Mouse (Mus musculus) heart, embryonic 12.5 days (tissue): ENCODE data around the gene Pdrg1. TPM values are rescaled to one million over a fixed set of nuclear protein-coding genes. Genes with fewer than 3 reads are reported as not detected.

Experiments used
- ATAC-seq: fragments of 200-750 bp; cut with Nextera tagmentation; 2 replicates; pipeline ENCODE4 v1.8.0; 2017; ENCODE audit warnings: moderate TSS enrichment, moderate library complexity; ENCODE audit not compliant: insufficient number of reproducible peaks, low FRiP score
- H3K27ac ChIP-seq: fragments of 300-500 bp; sonication (generic); 2 replicates; pipeline ENCODE4 v1.5.1; 2016; ENCODE audit warnings: mild to moderate bottlenecking, moderate library complexity; ENCODE audit not compliant: poor library complexity, severe bottlenecking
- H3K27me3 ChIP-seq: fragments of 300-500 bp; sonication (generic); replicated peaks from 2 replicates; pipeline ENCODE4 v1.6.1; 2016; ENCODE audit warnings: mild to moderate bottlenecking, moderate library complexity
- H3K36me3 ChIP-seq: fragments of 300-500 bp; sonication (generic); 2 replicates; pipeline ENCODE4 v1.6.1; 2016; ENCODE audit warnings: mild to moderate bottlenecking, moderate library complexity
- H3K4me1 ChIP-seq: fragments of 300-500 bp; sonication (generic); replicated peaks from 2 replicates; pipeline ENCODE4 v1.6.1; 2016; ENCODE audit warnings: mild to moderate bottlenecking
- H3K4me2 ChIP-seq: fragments of 300-500 bp; sonication (generic); 2 replicates; pipeline ENCODE4 v1.6.1; 2016; ENCODE audit warnings: mild to moderate bottlenecking, moderate library complexity
- H3K4me3 ChIP-seq: fragments of 300-500 bp; sonication (generic); 2 replicates; pipeline ENCODE4 v1.5.1; 2016; ENCODE audit warnings: mild to moderate bottlenecking
- H3K9ac ChIP-seq: fragments of 300-500 bp; sonication (generic); 2 replicates; pipeline ENCODE4 v1.6.1; 2016; ENCODE audit warnings: mild to moderate bottlenecking, moderate library complexity
- H3K9me3 ChIP-seq: fragments of 300-500 bp; sonication (generic); replicated peaks from 2 replicates; pipeline ENCODE4 v1.6.1; 2016; ENCODE audit warnings: mild to moderate bottlenecking, moderate library complexity
- WGBS: fragments of 180-500 bp; shearing (Covaris S2); methylation state at CpG from one replicate; pipeline ENCODE4 v1.1.7; 2016; 5-methylcytosine and 5-hydroxymethylcytosine counted together
- polyA plus RNA-seq: library from polyadenylated mRNA; unstranded; fragments of >200 nt; fragmentation: Nextera tagmentation; extraction: Ambion mirVana; gene quantifications from 2 replicates; pipeline ENCODE4 v1.2.1, GENCODE M21; 2016

The Pdrg1 gene
- polyA plus RNA-seq, 1 experiment from 2014 or later, result 96.7 TPM

DNA sequence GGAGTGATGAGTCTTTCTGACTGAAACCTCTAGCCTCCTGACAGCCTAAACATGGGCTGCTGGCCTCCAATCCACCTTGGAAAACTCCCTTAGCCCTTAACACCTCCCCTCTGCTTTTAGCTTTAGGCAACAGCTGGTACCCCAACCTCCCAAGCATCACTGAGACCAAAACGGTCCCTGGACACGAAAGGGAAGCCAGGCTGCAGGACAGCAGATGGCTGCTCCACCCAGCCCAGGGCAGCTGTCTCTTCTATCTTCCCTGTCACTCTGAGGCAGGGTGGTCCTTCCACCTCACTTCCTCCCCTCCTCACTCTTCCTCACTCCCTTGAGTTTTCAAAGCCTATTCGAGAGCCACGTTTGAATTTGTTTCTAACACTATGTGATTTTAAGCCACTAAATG lies 15.2 kb upstream of the Pdrg1 start:
- H3K4me3 ChIP-seq, result no peak overlapping the region
- no peaks in the 10 kb centered on the region for H3K36me3 ChIP-seq
- no peak overlapping the region for H3K9ac ChIP-seq
- WGBS, result 16% methylated on average over 4 of the region's 4 CpGs
- H3K4me2 ChIP-seq, result no peak overlapping the region
- peaks cover 6% of the 10 kb centered on the region for H3K4me1 ChIP-seq
- H3K27me3 ChIP-seq, result peaks cover 88% of the 10 kb centered on the region
- H3K9me3 ChIP-seq, result no peaks in the 10 kb centered on the region
- H3K27ac ChIP-seq, result no peak overlapping the region
- ATAC-seq, result no peak

DNA sequence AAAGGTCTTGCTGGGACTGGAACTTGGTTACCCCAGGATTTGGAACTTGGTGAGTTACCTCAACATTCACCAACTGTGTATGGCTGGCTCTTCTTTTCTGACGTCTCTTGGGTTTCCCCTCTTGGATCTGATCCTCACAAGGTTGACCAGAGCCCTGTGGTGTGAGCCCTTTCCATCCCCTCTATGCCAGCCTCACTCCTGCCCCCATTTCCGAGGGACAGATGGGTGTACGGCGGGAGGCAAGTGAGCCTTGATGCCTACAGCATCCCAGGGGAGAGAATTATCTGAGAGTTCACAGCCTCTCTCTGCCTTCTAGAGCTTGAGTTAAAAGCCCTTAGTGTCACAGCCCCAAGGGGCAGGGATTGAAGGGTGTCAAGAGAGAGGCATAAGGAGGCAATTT lies 12.3 kb upstream of the Pdrg1 start:
- Histone ChIP-seq H3K27me3 (peaks cover 73% of the 10 kb centered on the region), H3K36me3 (no peaks in the 10 kb centered on the region), H3K9me3 (no peaks in the 10 kb centered on the region), H3K27ac (no peak overlapping the region), H3K9ac (no peak overlapping the region), H3K4me1 (peaks cover 6% of the 10 kb centered on the region), H3K4me2 (no peak overlapping the region), H3K4me3 (no peak overlapping the region)
- no peak for ATAC-seq
- WGBS, result 48% methylated on average over 4 of the region's 4 CpGs

DNA sequence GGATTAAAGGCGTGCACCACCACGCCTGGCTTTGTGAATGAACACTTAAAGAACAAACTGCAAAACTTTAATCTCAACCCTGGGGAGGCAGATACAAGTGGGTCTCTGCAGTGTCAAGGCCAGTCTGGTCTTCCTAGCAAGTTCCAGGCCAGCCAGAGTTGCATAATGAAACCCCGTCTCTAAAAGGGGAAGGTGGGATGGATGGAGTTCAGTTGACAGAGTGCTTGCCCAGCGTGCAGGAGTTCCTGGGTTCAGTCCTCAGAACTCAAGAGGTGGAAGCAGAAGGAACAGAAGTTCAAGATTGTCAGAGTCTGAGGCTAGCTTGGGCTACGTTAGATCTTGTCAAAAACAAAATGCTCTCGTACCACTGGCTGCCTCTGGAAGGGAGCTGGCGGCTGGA lies 10.8 kb upstream of the Pdrg1 start:
- Histone ChIP-seq H3K9ac (no peak overlapping the region), H3K36me3 (no peaks in the 10 kb centered on the region), H3K27ac (no peak overlapping the region), H3K4me3 (no peak overlapping the region), H3K9me3 (no peaks in the 10 kb centered on the region), H3K27me3 (peaks cover 59% of the 10 kb centered on the region), H3K4me1 (no peaks in the 10 kb centered on the region), H3K4me2 (no peak overlapping the region)
- ATAC-seq, result no peak
- WGBS, result 77% methylated on average over 7 of the region's 7 CpGs

DNA sequence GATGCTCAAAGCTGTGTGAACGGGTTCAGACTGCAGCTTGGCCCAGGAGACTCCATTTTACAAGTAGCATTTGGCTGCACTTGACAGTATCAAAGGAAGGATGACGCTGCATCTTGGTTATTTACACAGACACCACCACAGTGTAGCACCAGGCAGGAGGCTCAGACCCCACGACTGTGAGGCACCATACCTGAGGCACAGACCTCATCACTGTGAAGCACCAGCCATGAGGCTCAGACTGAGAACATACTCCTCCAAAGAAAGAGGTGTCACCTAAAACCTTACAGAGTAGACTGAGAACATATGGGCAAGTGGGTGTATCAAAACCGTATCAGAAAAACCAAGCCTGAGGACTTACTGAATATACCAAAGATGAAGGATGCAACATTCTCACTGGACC lies 7.6 kb upstream of the Pdrg1 start:
- WGBS, result 58% methylated on average over 4 of the region's 4 CpGs
- H3K4me2 ChIP-seq, result no peak overlapping the region
- no peak overlapping the region for H3K9ac ChIP-seq
- peaks cover 53% of the 10 kb centered on the region for H3K27me3 ChIP-seq
- H3K36me3 ChIP-seq, result no peaks in the 10 kb centered on the region
- no peak for ATAC-seq
- no peaks in the 10 kb centered on the region for H3K9me3 ChIP-seq
- H3K4me1 ChIP-seq, result no peaks in the 10 kb centered on the region
- no peak overlapping the region for H3K27ac ChIP-seq
- no peak overlapping the region for H3K4me3 ChIP-seq

DNA sequence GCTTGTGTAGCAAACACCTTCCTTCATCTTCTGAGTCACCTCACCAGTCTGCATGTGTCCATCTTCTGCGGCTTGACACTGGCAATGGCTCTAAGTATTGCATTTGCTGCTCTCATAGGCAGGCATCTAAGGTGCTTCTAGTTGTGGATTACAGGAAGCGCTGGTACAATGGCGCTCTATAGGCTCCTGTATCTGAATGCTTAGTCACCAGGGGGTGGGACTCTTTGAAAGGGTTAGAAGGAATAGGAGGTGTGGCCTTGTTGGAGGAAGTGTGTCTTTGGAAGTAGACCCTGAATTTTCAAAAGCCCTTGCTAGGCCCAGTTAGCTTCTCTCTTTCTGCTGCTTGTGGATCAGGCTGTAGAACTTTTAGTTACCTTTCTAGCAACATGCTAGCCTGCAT lies 5.9 kb upstream of the Pdrg1 start:
- H3K4me3 ChIP-seq, result no peak overlapping the region
- H3K9me3 ChIP-seq, result no peaks in the 10 kb centered on the region
- peaks cover 54% of the 10 kb centered on the region for H3K27me3 ChIP-seq
- WGBS, result 58% methylated on average over 3 of the region's 3 CpGs
- no peaks in the 10 kb centered on the region for H3K36me3 ChIP-seq
- ATAC-seq, result no peak
- H3K4me1 ChIP-seq, result no peaks in the 10 kb centered on the region
- H3K4me2 ChIP-seq, result no peak overlapping the region
- H3K9ac ChIP-seq, result no peak overlapping the region
- H3K27ac ChIP-seq, result no peak overlapping the region

DNA sequence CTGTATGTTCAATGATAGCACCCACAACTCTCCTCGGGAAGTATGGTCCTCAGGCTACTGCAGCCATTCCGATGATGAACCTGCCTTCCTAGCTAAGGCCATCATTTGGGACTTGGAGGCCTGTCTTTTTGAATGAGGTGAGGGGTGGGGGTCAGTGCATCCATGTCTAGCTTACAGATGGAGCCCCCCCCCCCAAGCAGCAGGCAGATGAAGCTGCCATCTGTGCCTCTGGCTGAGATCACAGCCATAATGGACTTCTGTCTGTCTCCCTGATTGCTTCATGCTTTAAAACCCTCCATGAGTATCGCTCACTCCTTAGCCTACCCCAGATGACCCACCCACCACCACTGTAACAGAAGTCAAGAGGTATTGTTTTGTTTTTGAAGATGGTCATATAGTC lies 4.1 kb upstream of the Pdrg1 start:
- peaks cover 49% of the 10 kb centered on the region for H3K27me3 ChIP-seq
- no peak overlapping the region for H3K9ac ChIP-seq
- H3K4me2 ChIP-seq, result no peak overlapping the region
- WGBS, result 70% methylated on average over 3 of the region's 3 CpGs
- no peaks in the 10 kb centered on the region for H3K36me3 ChIP-seq
- no peak overlapping the region for H3K4me3 ChIP-seq
- H3K27ac ChIP-seq, result no peak overlapping the region
- no peaks in the 10 kb centered on the region for H3K9me3 ChIP-seq
- no peak for ATAC-seq
- peaks cover 5% of the 10 kb centered on the region for H3K4me1 ChIP-seq

DNA sequence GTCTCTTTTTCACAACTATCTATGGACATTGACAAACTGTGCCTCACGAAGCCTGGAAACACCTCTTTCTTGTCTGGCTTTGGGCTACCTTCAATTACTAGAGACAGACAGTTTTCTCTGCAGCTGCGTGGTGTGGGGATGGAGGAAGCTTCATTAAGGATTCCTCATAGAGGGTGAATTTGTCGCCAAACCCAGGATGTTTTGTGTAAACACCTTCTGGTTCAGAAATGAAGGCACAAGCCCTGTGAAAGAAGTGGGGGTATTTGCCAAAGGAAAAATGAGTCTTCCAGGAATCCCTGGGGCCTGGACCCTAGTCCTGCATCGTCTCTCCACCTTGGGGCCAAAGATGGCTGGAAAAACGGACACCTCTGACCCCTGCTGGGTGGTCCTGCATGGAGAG lies 1.6 kb upstream of the Pdrg1 start:
- no peaks in the 10 kb centered on the region for H3K9me3 ChIP-seq
- peaks cover 19% of the 10 kb centered on the region for H3K36me3 ChIP-seq
- no peak overlapping the region for H3K4me3 ChIP-seq
- no peak overlapping the region for H3K27ac ChIP-seq
- peaks cover 39% of the 10 kb centered on the region for H3K27me3 ChIP-seq
- H3K4me2 ChIP-seq, result no peak overlapping the region
- no peak for ATAC-seq
- WGBS, result 44% methylated on average over 5 of the region's 5 CpGs
- H3K4me1 ChIP-seq, result peaks cover 10% of the 10 kb centered on the region
- H3K9ac ChIP-seq, result no peak overlapping the region

DNA sequence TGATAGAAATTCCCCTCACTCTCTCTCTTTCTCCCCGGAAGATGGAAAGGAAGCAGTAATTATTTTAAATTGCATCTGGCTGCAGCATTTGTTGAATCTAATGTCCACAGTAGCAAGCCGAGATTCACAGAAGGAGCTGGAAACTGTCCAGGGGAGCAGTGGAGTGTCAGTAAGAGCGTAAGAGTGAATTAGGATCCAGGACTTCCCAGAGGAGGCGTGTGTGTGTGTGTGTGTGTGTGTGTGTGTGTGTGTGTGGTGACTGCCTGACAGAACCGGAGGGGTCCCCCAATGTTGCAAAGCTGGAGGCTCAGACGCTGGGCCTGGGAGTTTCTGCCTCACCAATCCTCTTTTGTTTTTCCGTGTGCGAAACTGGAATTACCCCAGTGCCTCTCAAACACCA lies 577 bp upstream of the Pdrg1 start:
- Histone ChIP-seq H3K9me3 (no peaks in the 10 kb centered on the region), H3K9ac (no peak overlapping the region), H3K4me1 (peaks cover 10% of the 10 kb centered on the region), H3K27me3 (peaks cover 38% of the 10 kb centered on the region), H3K36me3 (peaks cover 28% of the 10 kb centered on the region), H3K4me3 (no peak overlapping the region), H3K4me2 (no peak overlapping the region), H3K27ac (no peak overlapping the region)
- 46% methylated on average over 8 of the region's 8 CpGs for WGBS
- no peak for ATAC-seq

DNA sequence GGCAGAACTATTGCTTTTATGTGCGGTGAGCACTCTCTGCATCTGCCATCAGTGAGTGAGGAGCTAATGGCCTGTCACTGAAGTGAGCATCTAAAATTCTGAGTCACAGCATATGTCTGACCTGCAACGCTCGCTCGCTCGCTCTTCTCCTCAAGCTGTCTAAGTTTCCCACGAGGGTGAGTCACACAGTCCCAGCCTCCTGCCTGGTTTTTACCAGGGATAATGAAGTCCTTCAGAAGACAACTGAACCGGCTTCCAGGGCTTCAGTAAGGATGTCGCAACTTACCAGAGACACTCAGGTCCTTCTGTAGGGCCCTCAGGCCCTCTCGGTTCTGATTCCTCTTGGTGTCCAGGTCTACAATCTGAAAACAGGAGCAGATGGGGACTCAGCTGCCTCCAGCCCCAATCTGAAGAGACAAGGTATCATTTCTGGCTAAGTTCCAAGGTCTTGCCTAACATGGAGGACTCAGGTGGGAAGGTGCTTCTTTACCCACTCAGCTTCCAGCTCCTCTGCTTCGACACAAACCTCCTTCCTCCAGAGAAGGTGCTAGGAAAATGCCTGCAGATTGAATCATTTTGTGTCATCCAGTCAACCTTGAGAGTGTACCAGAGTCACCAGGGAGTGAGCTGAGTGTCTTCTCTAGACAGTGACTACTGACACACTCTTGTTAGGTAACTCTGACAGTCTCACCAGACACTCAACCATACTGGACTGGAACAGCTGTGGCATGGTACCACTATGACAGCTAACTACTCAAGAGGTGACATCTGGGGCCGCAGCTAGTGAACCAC lies 1.3 kb downstream of the Pdrg1 start:
- Histone ChIP-seq H3K27ac (no peak overlapping the region), H3K9ac (peak overlapping the region; percentile 88), H3K9me3 (no peaks in the 10 kb centered on the region), H3K4me2 (peak overlapping the region; percentile 90), H3K27me3 (peaks cover 23% of the 10 kb centered on the region), H3K4me1 (peaks cover 10% of the 10 kb centered on the region), H3K36me3 (peaks cover 47% of the 10 kb centered on the region), H3K4me3 (peak overlapping the region; percentile 80)
- 90% methylated on average over 11 of the region's 11 CpGs for WGBS
- ATAC-seq, result no peak

DNA sequence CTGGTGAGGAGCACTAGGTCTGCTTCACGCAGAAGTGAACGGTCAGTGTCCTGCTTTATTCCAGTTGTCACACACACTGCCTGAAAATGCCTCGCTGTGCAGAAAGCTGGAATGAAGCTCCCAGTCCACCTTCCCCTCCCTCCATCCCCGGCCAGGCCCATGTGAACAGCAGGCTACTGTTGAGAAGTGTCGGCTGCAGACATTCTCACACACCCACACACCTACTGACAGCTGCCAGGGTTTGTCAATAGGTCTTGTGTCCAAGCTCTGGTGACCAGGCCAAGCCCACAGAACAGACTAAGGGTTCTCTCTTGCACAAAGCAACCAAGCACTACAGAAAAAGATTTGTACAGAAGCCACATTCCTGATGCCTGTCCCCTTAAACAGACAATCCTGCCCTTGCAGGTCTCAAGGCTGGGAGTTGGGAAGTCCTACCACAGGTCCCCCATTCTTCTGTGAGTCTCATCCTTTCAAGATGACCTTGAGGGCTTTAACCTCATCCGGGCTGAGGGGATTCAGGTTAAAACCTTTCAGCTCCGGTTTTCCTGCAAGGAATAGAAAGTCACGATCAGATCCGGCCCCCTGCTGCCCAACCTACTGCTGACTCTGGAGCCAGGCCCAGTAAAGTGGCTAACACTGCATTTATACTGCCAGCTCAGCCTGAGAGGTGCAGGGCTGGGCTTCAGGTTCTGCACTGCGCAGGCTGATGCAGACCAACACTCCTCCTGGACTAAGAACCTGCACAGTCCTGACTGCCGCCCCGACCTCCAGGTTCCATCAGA lies 5.8 kb downstream of the Pdrg1 start:
- H3K9me3 ChIP-seq, result no peaks in the 10 kb centered on the region
- no peak for ATAC-seq
- H3K4me1 ChIP-seq, result peaks cover 6% of the 10 kb centered on the region
- H3K4me2 ChIP-seq, result no peak overlapping the region
- no peak overlapping the region for H3K4me3 ChIP-seq
- 81% methylated on average over 12 of the region's 12 CpGs for WGBS
- no peaks in the 10 kb centered on the region for H3K27me3 ChIP-seq
- peaks cover 70% of the 10 kb centered on the region for H3K36me3 ChIP-seq
- H3K27ac ChIP-seq, result no peak overlapping the region
- no peak overlapping the region for H3K9ac ChIP-seq

DNA sequence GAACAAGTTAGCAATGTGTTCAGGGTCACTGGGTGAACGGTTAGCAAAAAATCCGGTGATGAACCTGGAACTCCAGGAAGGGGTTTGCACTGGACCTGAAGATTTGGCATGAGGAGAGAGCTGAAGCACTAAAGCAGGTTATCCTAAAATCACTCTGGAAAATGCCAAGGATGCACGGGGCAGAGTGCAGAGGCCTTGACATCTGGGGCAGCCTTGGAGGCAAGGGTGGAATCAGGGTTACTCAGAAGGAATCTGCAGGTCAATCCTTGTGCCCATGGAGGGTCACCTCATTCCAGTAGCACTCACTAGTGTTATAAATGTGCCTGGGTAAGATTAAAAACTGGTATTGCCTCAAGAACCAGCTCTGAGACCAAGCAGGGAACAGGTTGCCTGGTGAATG lies 9.2 kb downstream of the Pdrg1 start:
- WGBS, result 81% methylated on average over 3 of the region's 3 CpGs
- H3K9me3 ChIP-seq, result no peaks in the 10 kb centered on the region
- no peaks in the 10 kb centered on the region for H3K4me1 ChIP-seq
- H3K36me3 ChIP-seq, result peaks cover 43% of the 10 kb centered on the region
- no peak overlapping the region for H3K4me3 ChIP-seq
- H3K4me2 ChIP-seq, result no peak overlapping the region
- H3K9ac ChIP-seq, result no peak overlapping the region
- no peak overlapping the region for H3K27ac ChIP-seq
- ATAC-seq, result no peak
- H3K27me3 ChIP-seq, result no peaks in the 10 kb centered on the region
